Comparison of ENCODE assay signal across 10 mouse cellular contexts in the genomic region with DNA sequence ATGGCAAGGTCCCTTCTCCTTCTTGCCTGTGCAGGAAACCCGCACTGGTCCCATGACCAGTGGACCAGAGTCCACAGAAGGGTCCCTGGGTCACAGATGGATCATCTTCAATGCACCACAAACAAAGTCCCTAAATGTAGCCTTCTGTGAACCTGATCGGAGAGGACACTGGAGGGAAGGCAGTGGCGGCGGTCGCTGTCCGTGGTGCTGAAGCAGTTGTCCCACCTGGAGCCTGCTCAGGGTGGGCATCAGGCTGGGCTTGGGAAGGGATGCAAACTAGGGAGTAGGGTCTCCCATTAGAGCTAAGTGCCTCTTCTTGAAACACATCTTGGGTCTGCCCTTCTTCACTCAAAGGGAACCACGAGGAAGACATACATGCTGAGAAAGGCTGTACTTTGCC. TPM values are rescaled to one million over a fixed set of nuclear protein-coding genes. Genes with fewer than 3 reads are reported as not detected.
DNase-seq lines count a peak whose midpoint lies in the region; ATAC-seq lines count a peak whose summit lies in the region.
"Had no signal": no experiment of that assay in that cellular context is flagged by ENCODE, and none has a peak within 500 bp of the region (broad histone marks: within the 10 kb centered on the region; RNA-seq: fewer than 3 reads in every experiment).

No protein-coding gene starts in this region.

- H3K27me3 ChIP-seq in heart, embryonic 10.5 days (ENCODE audit: insufficient read depth, poor library complexity, severe bottlenecking), result peaks cover 4% of the 10 kb centered on the region; the same call in 1 of the 2 replicates
- H3K27me3 ChIP-seq in forebrain, embryonic 12.5 days, result peaks cover 83% of the 10 kb centered on the region

- H3K9ac ChIP-seq in forebrain, embryonic 12.5 days, result no peak overlapping the region

- H3K27ac ChIP-seq in heart, embryonic 10.5 days, result no peak overlapping the region
- no peak overlapping the region for H3K27ac ChIP-seq in forebrain, embryonic 12.5 days

- no peak for ATAC-seq in forebrain, embryonic 12.5 days (ENCODE audit: low FRiP score)

- H3K9me3 ChIP-seq in heart, embryonic 10.5 days, result no peaks in the 10 kb centered on the region
- H3K9me3 ChIP-seq in forebrain, embryonic 12.5 days, result no peaks in the 10 kb centered on the region

- no peak overlapping the region for H3K4me2 ChIP-seq in forebrain, embryonic 12.5 days

- 5% methylated on average over 7 of the region's 7 CpGs for WGBS in heart, embryonic 10.5 days
- 7% methylated on average over 7 of the region's 7 CpGs for WGBS in forebrain, embryonic 12.5 days

- DNase-seq in heart, postnatal 4 days, result peak; percentile 78
- DNase-seq in heart, embryonic 10.5 days (ENCODE audit: low spot score), result no peak
- peak; percentile 29 for DNase-seq in A20 (ENCODE audit: low read depth, low spot score)
- DNase-seq in c-Kit-positive CD71-positive TER-119-positive erythroid progenitor cells, embryonic 14.5 days (ENCODE audit: low spot score), result peak; percentile 29
- DNase-seq in lung, postnatal 25 days (ENCODE audit: low spot score), result peak; percentile 2
- DNase-seq in natural killer cell, adult 2 months (ENCODE audit: low spot score in 2 of 2), result no peak
- no peak for DNase-seq in cerebellum, postnatal 4 days (ENCODE audit: low spot score in 2 of 2)
- DNase-seq: right cerebral cortex, postnatal 25 days had no signal

- peaks cover 57% of the 10 kb centered on the region for H3K4me1 ChIP-seq in heart, embryonic 10.5 days
- H3K4me1 ChIP-seq in forebrain, embryonic 12.5 days, result peaks cover 48% of the 10 kb centered on the region

- H3K36me3 ChIP-seq in heart, embryonic 10.5 days, result peaks cover 30% of the 10 kb centered on the region
- H3K36me3 ChIP-seq in forebrain, embryonic 12.5 days (replicated peaks), result no peaks in the 10 kb centered on the region

- no peak overlapping the region for H3K4me3 ChIP-seq in heart, embryonic 10.5 days
- H3K4me3 ChIP-seq in forebrain, embryonic 12.5 days (replicated peaks), result no peak overlapping the region

RNA-seq across cellular contexts. Expression of a gene that starts 31.4 kb away (rescaled TPM):
- under 1 TPM in 1 of 2 experiments, not detected in 1; 0.24 TPM for total RNA-seq in heart, postnatal 4 days (2021)
- 0.54 TPM in 1 of 2 replicates, not detected in the other for polyA plus RNA-seq in heart, embryonic 10.5 days (2016; fragmentation: Nextera tagmentation; extraction: Ambion mirVana)
- polyA plus RNA-seq in forebrain, embryonic 12.5 days (2016; fragmentation: Nextera tagmentation; extraction: Ambion mirVana), result 0.29 and 0.45 TPM in 2 replicates
- total RNA-seq: liver, adult 2 months had no signal
- polyA plus RNA-seq: liver, adult 2 months had no signal

RNA-seq across cellular contexts. Expression of a gene that starts 33.1 kb away (rescaled TPM):
- total RNA-seq in heart, postnatal 4 days (2021), result 10 to 100 TPM; 14.5 to 19.1 TPM
- 11.1 and 11.8 TPM in 2 replicates for polyA plus RNA-seq in heart, embryonic 10.5 days (2016; fragmentation: Nextera tagmentation; extraction: Ambion mirVana)
- polyA plus RNA-seq in forebrain, embryonic 12.5 days (2016; fragmentation: Nextera tagmentation; extraction: Ambion mirVana), result 7.8 and 7.9 TPM in 2 replicates
- total RNA-seq: liver, adult 2 months had no signal

RNA-seq across cellular contexts. Expression of a gene that starts 34.3 kb away (rescaled TPM):
- 10 to 100 TPM; 11.1 to 15.7 TPM for total RNA-seq in heart, postnatal 4 days (2021)
- not detected in 2 replicates for polyA plus RNA-seq in heart, embryonic 10.5 days (2016; fragmentation: Nextera tagmentation; extraction: Ambion mirVana)
- polyA plus RNA-seq in forebrain, embryonic 12.5 days (2016; fragmentation: Nextera tagmentation; extraction: Ambion mirVana), result not detected in 2 replicates
- total RNA-seq: liver, adult 2 months had no signal
- polyA plus RNA-seq: liver, adult 2 months had no signal

RNA-seq across cellular contexts. Expression of a gene that starts 54.0 kb away (rescaled TPM):
- total RNA-seq in heart, postnatal 4 days (2021), result under 1 TPM in 1 of 2 experiments, not detected in 1; 0.26 TPM
- polyA plus RNA-seq in heart, embryonic 10.5 days (2016; fragmentation: Nextera tagmentation; extraction: Ambion mirVana), result 0.55 and 0.84 TPM in 2 replicates
- polyA plus RNA-seq in forebrain, embryonic 12.5 days (2016; fragmentation: Nextera tagmentation; extraction: Ambion mirVana), result 0.19 and 0.31 TPM in 2 replicates
- total RNA-seq: liver, adult 2 months had no signal
- polyA plus RNA-seq: liver, adult 2 months had no signal

RNA-seq across cellular contexts. Expression of a gene that starts 55.1 kb away (rescaled TPM):
- total RNA-seq in heart, postnatal 4 days (2021), result 1 to 10 TPM; 3.9 to 6.7 TPM
- polyA plus RNA-seq in heart, embryonic 10.5 days (2016; fragmentation: Nextera tagmentation; extraction: Ambion mirVana), result not detected in 2 replicates
- not detected in 2 replicates for polyA plus RNA-seq in forebrain, embryonic 12.5 days (2016; fragmentation: Nextera tagmentation; extraction: Ambion mirVana)
- total RNA-seq: liver, adult 2 months had no signal
- polyA plus RNA-seq: liver, adult 2 months had no signal

Comparison
In these comparisons a context has a peak if more than half of its experiments do, and no peak if none do; other contexts are left out.
1. DNase-seq: peak in heart, postnatal 4 days (single experiment), A20 (single experiment), c-Kit-positive CD71-positive TER-119-positive erythroid progenitor cells, embryonic 14.5 days (single experiment) and lung, postnatal 25 days (single experiment); none in heart, embryonic 10.5 days (single experiment), natural killer cell, adult 2 months (0 of 2) and cerebellum, postnatal 4 days (0 of 2).